Mouse (Mus musculus) small intestine, adult 2 months (tissue): ENCODE measurements around the gene Zdhhc17.

Experiments
- CTCF ChIP-seq: fragments of 200-500 bp; IDR thresholded peaks from 2 replicates; pipeline ENCODE4 v1.5.1; 2012; ENCODE audit warnings: low read depth, mild to moderate bottlenecking, control low read depth, inconsistent platforms, low read length, moderate library complexity, mixed read lengths; ENCODE audit not compliant: insufficient replicate concordance, insufficient read length; ENCODE audit errors: extremely low read depth
- POLR2A ChIP-seq: fragments of 200-500 bp; IDR thresholded peaks from 2 replicates; pipeline ENCODE4 v1.6.1; 2012; ENCODE audit warnings: low read depth, mild to moderate bottlenecking, control low read depth, inconsistent platforms, low read length, moderate library complexity

DNA sequence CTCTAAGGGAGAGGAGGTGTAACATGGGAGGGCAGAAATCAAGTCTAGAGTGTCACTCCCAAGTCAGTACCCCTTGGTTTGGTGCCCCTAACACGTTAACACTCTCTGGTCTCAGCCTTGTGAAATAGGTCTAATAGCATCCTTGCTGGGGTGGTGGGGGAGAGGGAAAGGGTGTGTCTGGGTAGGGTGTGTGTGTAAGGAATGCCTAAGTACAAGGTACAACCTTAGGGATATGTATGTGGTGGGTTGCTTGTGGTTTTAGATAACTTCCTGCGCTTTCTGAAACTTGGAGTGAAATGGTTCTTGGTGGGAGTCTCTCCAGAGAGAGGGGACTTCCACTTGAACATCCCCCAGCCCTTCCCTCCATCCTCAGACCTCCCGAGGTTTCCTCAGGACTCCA lies 88.0 kb downstream of the Zdhhc17 start:
- TF ChIP-seq CTCF (no peak), POLR2A (no peak)
